Mouse (Mus musculus): ENCODE results near the gene Cd209e. TPM values are rescaled to one million over a fixed set of nuclear protein-coding genes. Genes with fewer than 3 reads are reported as not detected.
"Not testable (repeated sequence)": the region's sequence is repeated elsewhere in the genome, so short reads cannot be mapped to it uniquely, and the experiment has no call there.

The Cd209e gene
- total RNA-seq (2021) (not detected), polyA plus RNA-seq (2012; rRNA removed) (not detected in 2 replicates)
- long read RNA-seq: 0 reads

DNA sequence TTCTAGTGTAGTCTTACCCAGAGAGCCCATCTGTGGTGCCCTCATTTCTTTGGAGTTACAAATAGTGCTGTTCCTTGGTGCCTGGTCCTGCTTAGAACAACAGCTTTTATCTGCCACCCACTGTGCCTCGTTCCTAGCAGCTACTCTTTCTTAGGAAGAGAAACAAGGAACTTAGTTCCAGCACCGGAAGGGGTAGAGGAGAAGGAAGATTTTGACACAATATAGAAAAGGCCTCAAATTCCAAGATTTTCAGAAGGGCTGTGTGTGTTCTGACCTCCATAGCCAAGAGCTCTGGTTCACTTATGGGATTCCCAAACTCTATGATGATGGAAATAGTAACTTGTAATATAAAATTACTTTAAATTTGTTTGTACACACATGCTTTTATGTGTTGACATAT, at the start of gene Cd209e:
Gene Cd209e (minus strand): TSS at position 101 of the 400 bp plus-strand sequence.
- 56% methylated on average over 2 of the region's 2 CpGs for WGBS
- intact Hi-C loops (cut with DNase I): no loop called here
- no peak for TF ChIP-seq CTCF (IDR thresholded peaks at IDR 0.05)
- no peak for TF ChIP-seq POLR2A (IDR thresholded peaks at IDR 0.05; ENCODE audit: insufficient read depth, low read depth, low read length)
- no peak for TF ChIP-seq EP300 (IDR thresholded peaks at IDR 0.05; ENCODE audit: insufficient read depth, low read depth, low read length)

GRCm38 (mm10) chr8:3878455-3878854, 24.3 kb upstream of the Cd209e start, which contains the start of gene Cd209d:
Gene Cd209d (minus strand): TSS chr8:3878555.
- H3K36me3 ChIP-seq (ENCODE audit: control insufficient read depth, insufficient read depth, low read length): no peaks in the 10 kb centered on the region
- no peak within 1 kb of the TSS for H3K4me3 ChIP-seq
- no peak within 1 kb of the TSS for H3K9ac ChIP-seq (ENCODE audit: low read depth, low read length)
- H3K4me1 ChIP-seq (ENCODE audit: control insufficient read depth, insufficient read depth, low read length): no peaks in the 10 kb centered on the region
- no peaks in the 10 kb centered on the region for H3K27me3 ChIP-seq (ENCODE audit: control insufficient read depth, insufficient read depth, low read length)
- DNase-seq: no peak
- 55% methylated on average over 4 of the region's 4 CpGs for WGBS
- H3K79me2 ChIP-seq (replicated peaks; ENCODE audit: control insufficient read depth, insufficient read depth, low read length): no peaks in the 10 kb centered on the region
- TF ChIP-seq EP300 (IDR thresholded peaks at IDR 0.05; ENCODE audit: insufficient read depth, low read depth, low read length) (no peak), POLR2A (IDR thresholded peaks at IDR 0.05; ENCODE audit: insufficient read depth, low read depth, low read length) (no peak), CTCF (IDR thresholded peaks at IDR 0.05) (no peak)
- no peak within 1 kb of the TSS for H3K27ac ChIP-seq
- intact Hi-C loops (cut with DNase I): no loop called here

More for the DNA sequence above, at the start of gene Cd209e:
- Histone ChIP-seq H3K9ac (ENCODE audit: low read depth, low read length) (no peak within 1 kb of the TSS), H3K79me2 (replicated peaks; ENCODE audit: control insufficient read depth, insufficient read depth, low read length) (no peaks in the 10 kb centered on the region), H3K36me3 (ENCODE audit: control insufficient read depth, insufficient read depth, low read length) (no peaks in the 10 kb centered on the region), H3K4me3 (no peak within 1 kb of the TSS), H3K27me3 (ENCODE audit: control insufficient read depth, insufficient read depth, low read length) (no peaks in the 10 kb centered on the region), H3K4me1 (ENCODE audit: control insufficient read depth, insufficient read depth, low read length) (no peaks in the 10 kb centered on the region), H3K27ac (no peak within 1 kb of the TSS)
- DNase-seq: no peak

GRCm38 (mm10) chr8:3876121-3876520, 22.0 kb upstream of the Cd209e start:
- DNase-seq: no peak
- no peak overlapping the region for H3K27ac ChIP-seq
- no peaks in the 10 kb centered on the region for H3K36me3 ChIP-seq (ENCODE audit: control insufficient read depth, insufficient read depth, low read length)
- 68% methylated on average over 2 of the region's 2 CpGs for WGBS
- TF ChIP-seq POLR2A (IDR thresholded peaks at IDR 0.05; ENCODE audit: insufficient read depth, low read depth, low read length): no peak
- no peak for TF ChIP-seq EP300 (IDR thresholded peaks at IDR 0.05; ENCODE audit: insufficient read depth, low read depth, low read length)
- TF ChIP-seq CTCF (IDR thresholded peaks at IDR 0.05): no peak
- H3K4me3 ChIP-seq: no peak overlapping the region
- intact Hi-C loops (cut with DNase I): no loop called here
- no peaks in the 10 kb centered on the region for H3K79me2 ChIP-seq (replicated peaks; ENCODE audit: control insufficient read depth, insufficient read depth, low read length)
- no peak overlapping the region for H3K9ac ChIP-seq (ENCODE audit: low read depth, low read length)
- H3K4me1 ChIP-seq (ENCODE audit: control insufficient read depth, insufficient read depth, low read length): no peaks in the 10 kb centered on the region
- no peaks in the 10 kb centered on the region for H3K27me3 ChIP-seq (ENCODE audit: control insufficient read depth, insufficient read depth, low read length)

GRCm38 (mm10) chr8:3862736-3863135, 8.6 kb upstream of the Cd209e start:
- H3K27me3 ChIP-seq (ENCODE audit: control insufficient read depth, insufficient read depth, low read length); H3K4me1 ChIP-seq (ENCODE audit: control insufficient read depth, insufficient read depth, low read length); H3K36me3 ChIP-seq (ENCODE audit: control insufficient read depth, insufficient read depth, low read length); H3K79me2 ChIP-seq (replicated peaks; ENCODE audit: control insufficient read depth, insufficient read depth, low read length); DNase-seq; H3K9ac ChIP-seq (ENCODE audit: low read depth, low read length); H3K27ac ChIP-seq; H3K4me3 ChIP-seq; intact Hi-C loops (cut with DNase I): not testable (repeated sequence)

GRCm38 (mm10) chr8:3803091-3803490, 51.0 kb downstream of the Cd209e start:
- intact Hi-C loops (cut with DNase I): no loop called here
- TF ChIP-seq CTCF (IDR thresholded peaks at IDR 0.05): no peak
- TF ChIP-seq POLR2A (IDR thresholded peaks at IDR 0.05; ENCODE audit: insufficient read depth, low read depth, low read length): no peak
- no peak for TF ChIP-seq EP300 (IDR thresholded peaks at IDR 0.05; ENCODE audit: insufficient read depth, low read depth, low read length)
- peak; percentile 22 to 49 for DNase-seq
- Histone ChIP-seq H3K4me3 (no peak overlapping the region), H3K9ac (ENCODE audit: low read depth, low read length) (no peak overlapping the region), H3K36me3 (ENCODE audit: control insufficient read depth, insufficient read depth, low read length) (no peaks in the 10 kb centered on the region), H3K27me3 (ENCODE audit: control insufficient read depth, insufficient read depth, low read length) (no peaks in the 10 kb centered on the region), H3K79me2 (replicated peaks; ENCODE audit: control insufficient read depth, insufficient read depth, low read length) (no peaks in the 10 kb centered on the region), H3K4me1 (ENCODE audit: control insufficient read depth, insufficient read depth, low read length) (no peaks in the 10 kb centered on the region), H3K27ac (no peak overlapping the region)
- WGBS: 86% methylated on average over 14 of the region's 14 CpGs

Other genes starting within 250 kb of the Cd209e start
- gene Xab2, start 233.0 kb downstream of the Cd209e start, total RNA-seq (2021): 10 to 100 TPM; 15.3 to 15.4 TPM
- 27.0 and 30.1 TPM in 2 replicates for gene Xab2, start 233.0 kb downstream of the Cd209e start, polyA plus RNA-seq (2012; rRNA removed)
- gene Pet100, start 232.8 kb downstream of the Cd209e start, total RNA-seq (2021): 10 to 100 TPM; 79.1 to 92.2 TPM
- gene Pet100, start 232.8 kb downstream of the Cd209e start, polyA plus RNA-seq (2012; rRNA removed): 7.6 and 13.6 TPM in 2 replicates
- gene Pcp2, start 228.8 kb downstream of the Cd209e start, total RNA-seq (2021): not detected
- gene Pcp2, start 228.8 kb downstream of the Cd209e start, polyA plus RNA-seq (2012; rRNA removed): not detected in 2 replicates
- gene Stxbp2, start 223.4 kb downstream of the Cd209e start, total RNA-seq (2021): 1 to 10 TPM; 5.7 to 6.4 TPM
- 9.6 and 13.4 TPM in 2 replicates for gene Stxbp2, start 223.4 kb downstream of the Cd209e start, polyA plus RNA-seq (2012; rRNA removed)
- 1 to 10 TPM in 1 of 2 experiments, under 1 TPM in 1; 0.86 to 2.4 TPM for gene Retn, start 198.5 kb downstream of the Cd209e start, total RNA-seq (2021)
- 3.0 and 8.4 TPM in 2 replicates for gene Retn, start 198.5 kb downstream of the Cd209e start, polyA plus RNA-seq (2012; rRNA removed)
- under 1 TPM; 0.21 to 0.89 TPM for gene Mcemp1, start 188.6 kb downstream of the Cd209e start, total RNA-seq (2021)
- gene Mcemp1, start 188.6 kb downstream of the Cd209e start, polyA plus RNA-seq (2012; rRNA removed): 0.31 TPM in 1 of 2 replicates, not detected in the other
- 1 to 10 TPM; 1.0 to 1.6 TPM for gene Fcor, start 181.9 kb downstream of the Cd209e start, total RNA-seq (2021)
- 4.2 and 12.9 TPM in 2 replicates for gene Fcor, start 181.9 kb downstream of the Cd209e start, polyA plus RNA-seq (2012; rRNA removed)
- 10 to 100 TPM; 17.6 to 19.3 TPM for gene Trappc5, start 178.0 kb downstream of the Cd209e start, total RNA-seq (2021)
- gene Trappc5, start 178.0 kb downstream of the Cd209e start, polyA plus RNA-seq (2012; rRNA removed): 19.9 and 30.1 TPM in 2 replicates
- under 1 TPM; 0.29 to 0.32 TPM for gene Fcer2a, start 160.1 kb downstream of the Cd209e start, total RNA-seq (2021)
- 0.76 and 0.98 TPM in 2 replicates for gene Fcer2a, start 160.1 kb downstream of the Cd209e start, polyA plus RNA-seq (2012; rRNA removed)
- gene Clec4g, start 133.7 kb downstream of the Cd209e start, total RNA-seq (2021): under 1 TPM; 0.66 to 0.70 TPM
- 0.45 and 1.3 TPM in 2 replicates for gene Clec4g, start 133.7 kb downstream of the Cd209e start, polyA plus RNA-seq (2012; rRNA removed)
- under 1 TPM in 1 of 2 experiments, not detected in 1; 0.16 TPM for gene Cd209a, start 105.3 kb downstream of the Cd209e start, total RNA-seq (2021)
- 1.00 TPM in 1 of 2 replicates, not detected in the other for gene Cd209a, start 105.3 kb downstream of the Cd209e start, polyA plus RNA-seq (2012; rRNA removed)
- gene Cd209d, start 24.2 kb upstream of the Cd209e start, total RNA-seq (2021): not detected
- 0.20 TPM in 1 of 2 replicates, not detected in the other for gene Cd209d, start 24.2 kb upstream of the Cd209e start, polyA plus RNA-seq (2012; rRNA removed)
- 1 to 10 TPM in 1 of 2 experiments, under 1 TPM in 1; 0.55 to 1.0 TPM for gene Cd209b, start 72.5 kb upstream of the Cd209e start, total RNA-seq (2021)
- gene Cd209b, start 72.5 kb upstream of the Cd209e start, polyA plus RNA-seq (2012; rRNA removed): 0.21 and 0.50 TPM in 2 replicates
- gene Cd209c, start 100.4 kb upstream of the Cd209e start, total RNA-seq (2021): under 1 TPM in 1 of 2 experiments, not detected in 1; 0.34 TPM
- gene Cd209c, start 100.4 kb upstream of the Cd209e start, polyA plus RNA-seq (2012; rRNA removed): 0.16 TPM in 1 of 2 replicates, not detected in the other